Mouse (Mus musculus): Measurements from ENCODE around the gene Hlf.

Hlf gene

DNA sequence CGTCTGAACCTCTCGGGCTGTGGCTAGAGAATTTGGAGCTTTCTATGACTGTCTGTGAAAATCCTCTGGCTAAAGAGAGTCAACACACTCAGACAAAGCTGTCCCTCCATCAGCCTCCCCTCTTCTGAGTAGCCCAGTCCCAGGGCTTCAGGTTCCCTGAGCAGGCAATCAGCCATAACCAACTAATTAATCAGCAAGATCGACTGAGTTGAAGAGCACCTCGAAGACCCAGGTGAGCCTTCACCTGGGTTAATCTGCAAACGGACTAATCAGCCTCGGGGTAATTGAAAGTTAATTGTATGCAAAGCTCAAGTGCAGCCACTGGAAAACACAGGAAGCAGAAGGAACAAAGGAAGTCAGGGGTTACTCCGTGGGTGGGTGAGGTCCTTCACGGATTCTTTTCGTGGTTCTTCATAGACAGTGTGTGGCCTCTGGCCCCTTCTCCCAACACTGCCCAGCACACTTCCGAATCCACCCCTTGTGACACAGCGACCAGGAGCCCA lies 19.9 kb downstream of the Hlf start:
- peak; percentile 32 for DNase-seq

DNA sequence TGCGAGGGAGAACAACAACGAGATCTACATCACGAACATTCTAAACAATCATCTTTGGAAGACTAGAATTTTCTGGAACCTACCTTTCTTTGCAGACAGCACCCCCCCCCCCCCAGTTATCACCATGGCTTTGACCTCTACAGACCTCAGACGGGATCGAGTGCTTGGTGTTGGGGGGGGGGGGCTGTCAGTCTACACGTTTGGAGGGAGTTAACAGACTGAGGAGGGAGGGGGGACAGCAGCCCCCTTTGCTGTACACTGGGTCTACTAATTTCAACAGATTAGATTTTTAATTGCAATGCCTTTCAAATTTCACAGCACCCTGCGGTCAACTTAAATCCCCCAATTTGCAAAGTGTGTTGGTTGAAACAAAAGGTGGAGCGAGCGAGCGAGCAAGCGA lies 20.3 kb downstream of the Hlf start:
- no peak for DNase-seq

DNA sequence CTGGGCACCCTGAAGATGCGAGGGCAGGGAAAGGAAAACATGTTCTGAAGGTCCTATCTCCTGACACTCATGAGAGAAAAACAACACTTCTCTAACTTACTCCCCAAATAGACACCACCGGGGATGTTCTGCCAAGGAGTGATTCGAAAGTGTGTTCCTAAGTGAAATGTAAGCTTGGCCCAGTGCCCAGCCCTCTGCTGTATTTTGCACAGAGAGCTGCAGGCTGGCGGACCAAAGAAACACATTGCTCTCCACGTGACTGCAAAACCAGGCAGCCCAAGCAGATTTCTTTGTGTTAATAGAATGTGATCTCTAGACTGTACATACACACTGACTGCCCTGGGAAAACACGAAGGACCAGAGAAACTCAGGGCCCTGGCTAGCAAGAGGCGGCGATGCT lies 21.1 kb downstream of the Hlf start:
- peak; percentile 96 for DNase-seq

DNA sequence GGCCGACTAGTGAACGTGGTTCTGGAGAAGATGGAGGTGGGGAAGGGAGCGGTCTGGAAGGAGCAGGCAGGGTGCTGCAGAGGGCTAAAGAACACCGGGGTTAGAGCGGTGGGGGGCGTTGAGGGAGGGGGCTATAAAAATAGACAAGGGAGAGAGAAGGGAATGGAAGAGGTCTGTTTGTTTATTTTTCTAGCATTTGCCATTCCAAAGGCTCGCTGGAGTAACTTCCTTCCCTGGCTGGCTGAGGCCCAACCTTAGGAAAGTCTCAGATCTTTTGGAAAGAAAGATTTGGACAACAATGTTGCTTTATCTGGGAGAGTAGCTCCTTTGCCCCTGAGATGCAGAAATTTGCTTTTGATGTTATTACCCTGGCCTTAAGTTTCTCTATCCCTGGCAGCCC lies 21.6 kb downstream of the Hlf start:
- peak; percentile 69 for DNase-seq

DNA sequence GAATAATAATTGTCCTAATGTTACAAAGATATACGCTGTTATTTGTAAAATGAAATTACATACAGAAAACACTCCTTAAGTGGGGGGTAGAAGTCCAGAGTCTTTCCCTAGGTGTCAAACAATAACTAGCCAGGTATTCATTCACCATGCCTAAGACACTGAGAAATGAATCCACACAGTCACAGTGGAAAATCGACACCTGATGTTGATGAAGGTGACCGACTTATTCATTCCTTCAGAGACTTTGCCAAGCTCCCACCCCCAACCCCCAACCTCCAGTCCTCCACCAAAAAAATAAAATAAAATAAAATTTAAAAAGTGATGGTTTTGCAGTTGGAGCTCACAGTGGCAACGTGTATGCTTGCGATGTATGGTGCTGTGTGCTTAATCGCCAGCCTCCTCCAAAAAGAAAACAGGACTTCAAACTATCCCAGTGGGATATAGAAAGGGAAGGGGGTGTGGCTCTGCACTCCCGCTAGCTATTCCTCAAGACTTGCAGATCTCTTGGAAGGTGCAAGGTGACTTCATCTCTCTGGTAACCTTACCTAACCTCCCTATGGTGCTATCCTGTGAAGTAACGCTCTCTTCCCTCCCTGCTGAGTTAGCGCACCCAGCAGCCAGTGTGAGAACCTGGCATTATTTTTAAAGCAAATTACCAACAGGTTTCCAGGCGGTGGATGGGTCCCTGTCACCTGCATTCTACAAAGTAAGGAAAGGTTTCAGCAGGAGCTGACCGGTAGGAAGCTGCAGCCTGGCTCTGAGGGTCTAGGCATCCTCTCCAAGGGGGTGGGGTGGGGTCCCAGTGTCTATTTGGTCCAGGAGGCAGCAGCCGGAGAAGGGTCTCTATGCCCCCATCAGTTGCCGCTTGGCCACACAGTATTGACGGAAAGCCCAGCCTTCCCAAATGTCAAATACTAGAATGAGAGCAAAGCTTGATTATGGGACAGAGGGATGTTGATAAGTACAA lies 22.5 kb downstream of the Hlf start:
- DNase-seq, result peak; percentile 35

DNA sequence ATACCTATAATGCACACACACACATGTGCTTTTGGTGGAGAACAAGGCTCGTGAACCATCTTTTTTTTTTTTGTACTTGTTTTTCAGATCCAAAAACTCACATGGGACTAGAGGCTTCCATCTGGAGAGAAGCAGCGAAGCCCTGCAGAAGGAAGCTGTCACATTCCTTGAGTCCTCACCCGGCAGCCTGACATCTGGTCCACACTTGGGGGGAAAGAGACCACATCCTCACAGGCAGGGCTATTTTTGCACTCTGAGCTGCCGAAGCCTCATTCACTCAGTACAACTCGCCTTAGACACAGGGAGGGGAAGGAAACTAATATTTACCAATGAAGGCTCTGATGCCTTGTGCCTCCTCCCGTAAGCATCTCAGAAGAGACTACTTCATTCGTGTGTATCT lies 25.8 kb downstream of the Hlf start:
- peak; percentile 53 for DNase-seq

DNA sequence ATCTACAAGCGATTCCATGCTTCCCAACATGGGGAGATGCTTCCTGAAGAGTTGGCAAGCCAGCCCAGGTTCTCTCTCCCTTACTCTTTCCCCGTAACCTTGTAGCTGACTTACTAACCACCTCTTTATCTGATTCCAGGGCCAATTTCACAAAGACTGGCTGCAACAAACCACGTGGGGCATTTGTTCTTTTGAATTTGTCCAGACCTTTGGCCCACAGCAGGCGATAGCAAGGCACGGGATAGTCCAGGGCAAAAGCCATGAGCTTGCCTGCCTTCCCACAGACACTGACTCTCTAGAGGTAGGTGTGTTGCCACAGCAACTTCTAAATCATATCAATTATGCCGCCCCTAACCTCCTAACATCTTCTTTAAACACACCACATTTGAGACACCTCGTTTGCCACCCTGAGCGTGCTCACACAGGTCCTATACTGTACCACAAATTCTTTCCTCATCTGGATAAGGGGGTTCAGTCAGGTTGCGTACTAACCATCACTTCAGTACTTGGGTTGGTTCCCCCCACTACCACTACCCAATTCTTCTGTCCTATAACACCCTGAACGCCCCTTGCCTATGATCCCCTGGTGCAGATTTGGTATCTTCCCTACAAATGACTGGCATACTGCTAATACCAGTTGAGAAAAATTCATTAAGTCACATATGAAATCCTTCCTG lies 26.7 kb downstream of the Hlf start:
- peak; percentile 53 for DNase-seq

DNA sequence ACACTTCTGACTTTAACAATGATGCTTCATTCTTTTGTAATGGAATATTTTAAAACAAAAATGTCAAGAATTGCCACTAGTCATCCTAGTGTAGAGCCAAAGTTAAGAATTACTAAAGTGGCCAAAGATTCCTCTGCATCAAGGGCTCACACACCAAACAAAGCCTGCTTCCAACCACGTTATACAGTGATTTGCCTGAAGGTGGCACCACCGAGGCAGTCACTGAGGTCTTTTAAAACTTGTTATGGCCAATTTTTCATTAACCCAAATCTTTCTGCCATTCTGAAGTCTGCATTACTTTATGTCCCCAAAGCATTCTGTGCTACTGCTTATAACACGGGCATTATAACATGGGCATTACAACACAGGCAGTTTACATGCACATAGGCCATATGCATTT lies 27.3 kb downstream of the Hlf start:
- DNase-seq, result peak; percentile 75

DNA sequence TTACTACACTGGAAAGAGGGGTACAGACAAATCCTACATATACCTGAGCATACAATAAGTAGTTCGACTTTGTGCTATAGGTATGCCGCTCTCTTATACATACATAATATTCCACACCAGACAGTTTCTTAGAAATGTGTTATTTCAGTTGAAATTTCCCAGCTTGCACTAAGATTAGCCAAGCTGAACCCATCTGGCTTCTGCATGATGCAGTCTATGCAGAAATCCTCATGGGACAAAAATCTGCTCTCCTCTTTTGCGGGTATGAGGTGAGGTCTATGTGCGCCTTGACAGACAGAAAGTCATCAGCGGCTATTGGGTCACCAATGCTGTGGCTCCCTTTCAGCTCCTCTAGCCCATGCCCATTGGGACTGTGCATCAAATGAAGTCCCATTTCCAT lies 30.2 kb downstream of the Hlf start:
- DNase-seq, result no peak

DNA sequence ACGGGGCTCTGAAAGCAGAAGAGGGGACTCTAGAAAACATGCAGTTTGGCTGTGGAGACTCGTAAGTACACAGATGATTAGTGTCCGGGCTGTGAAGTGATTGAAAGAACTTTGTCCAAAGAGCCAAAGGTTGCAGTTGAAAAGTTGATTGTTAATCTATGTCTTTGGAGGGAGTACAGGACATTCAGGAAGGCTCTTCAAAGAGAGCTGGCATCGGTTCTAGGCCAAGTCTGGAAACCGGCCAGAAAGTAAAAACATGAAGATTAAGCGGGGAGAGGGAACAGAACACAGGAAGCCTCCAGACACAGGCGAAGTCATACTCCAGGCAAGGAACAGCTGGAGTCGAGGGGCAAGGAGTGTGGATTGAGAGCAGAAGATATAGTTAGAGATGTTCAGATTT lies 32.6 kb downstream of the Hlf start:
- DNase-seq, result peak; percentile 66

DNA sequence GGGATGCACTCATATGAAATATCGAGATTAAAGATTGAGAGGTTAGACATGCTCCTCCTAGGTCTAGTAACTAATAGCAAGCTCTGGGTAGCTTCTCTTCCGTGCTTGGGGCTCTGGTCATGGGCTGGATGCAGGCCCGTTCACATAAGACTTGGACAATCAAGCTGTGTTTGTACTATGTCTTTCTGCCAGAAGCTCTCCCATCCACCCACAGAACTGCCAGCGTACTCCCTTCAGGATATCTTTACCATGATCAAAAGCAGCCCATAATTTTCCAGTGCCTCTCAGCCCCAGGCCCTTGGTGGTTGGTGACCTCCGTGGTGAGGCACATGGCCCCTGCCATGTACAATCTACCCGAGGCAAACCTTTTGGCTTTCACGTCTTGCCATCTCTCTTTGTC lies 33.3 kb downstream of the Hlf start:
- no peak for DNase-seq

DNA sequence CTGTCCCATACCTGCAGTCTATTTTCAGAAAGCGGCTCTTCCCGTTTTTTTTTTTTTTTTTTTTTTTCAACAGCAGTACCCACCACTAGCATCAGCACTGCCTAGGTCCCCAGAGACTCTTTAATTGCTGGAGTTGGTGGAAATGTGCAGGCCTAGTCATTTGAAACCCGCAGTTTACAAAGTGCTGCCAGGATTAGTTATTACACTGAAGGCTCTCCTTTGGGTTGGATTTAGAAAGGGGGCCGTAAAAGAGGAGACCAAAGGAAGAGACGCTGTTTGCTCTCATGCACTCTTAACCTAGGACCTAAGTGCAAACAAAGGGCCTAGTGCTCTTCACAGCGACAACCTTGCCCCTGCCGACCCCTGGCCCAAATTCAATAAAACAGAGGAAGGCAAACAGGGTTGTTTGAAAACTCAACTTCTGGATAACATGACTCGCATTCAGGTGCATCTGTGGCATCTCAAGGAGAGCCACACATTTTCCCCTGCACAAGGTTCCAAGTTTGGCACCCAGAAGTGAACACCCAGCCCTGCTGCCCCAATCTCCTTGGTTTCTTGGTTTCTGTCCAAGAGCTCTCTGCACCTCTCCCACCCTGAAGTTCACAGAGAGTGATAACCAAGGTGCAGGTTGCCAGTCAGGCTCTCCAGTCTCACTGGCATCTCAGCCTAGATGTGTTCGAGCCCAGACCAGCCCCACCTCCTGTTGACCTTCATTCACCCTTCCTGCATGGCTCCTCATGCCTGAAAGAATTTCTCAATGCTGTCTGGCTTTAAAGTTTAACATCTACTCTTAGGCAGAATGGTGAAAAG lies 34.0 kb downstream of the Hlf start:
- DNase-seq, result peak; percentile 48

DNA sequence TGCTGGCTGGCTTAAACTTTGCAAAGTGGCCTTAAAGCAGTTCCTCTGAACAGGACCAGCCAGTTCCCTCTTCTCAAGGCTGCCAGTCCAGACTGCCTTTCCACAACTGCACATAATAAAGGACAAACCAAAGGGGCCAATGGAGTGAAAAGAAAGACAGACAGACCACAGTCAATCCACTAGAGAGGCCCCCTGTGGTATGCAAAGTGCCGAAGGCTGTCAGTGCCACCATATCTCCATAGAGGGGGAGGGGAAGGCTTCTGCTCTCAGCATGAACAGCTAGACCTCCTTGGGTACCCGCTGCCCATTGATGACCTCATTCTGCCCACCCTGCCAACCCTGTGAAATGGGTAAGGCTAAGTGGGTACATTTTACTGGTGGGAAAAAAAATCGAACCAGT lies 34.7 kb downstream of the Hlf start:
- DNase-seq, result no peak

DNA sequence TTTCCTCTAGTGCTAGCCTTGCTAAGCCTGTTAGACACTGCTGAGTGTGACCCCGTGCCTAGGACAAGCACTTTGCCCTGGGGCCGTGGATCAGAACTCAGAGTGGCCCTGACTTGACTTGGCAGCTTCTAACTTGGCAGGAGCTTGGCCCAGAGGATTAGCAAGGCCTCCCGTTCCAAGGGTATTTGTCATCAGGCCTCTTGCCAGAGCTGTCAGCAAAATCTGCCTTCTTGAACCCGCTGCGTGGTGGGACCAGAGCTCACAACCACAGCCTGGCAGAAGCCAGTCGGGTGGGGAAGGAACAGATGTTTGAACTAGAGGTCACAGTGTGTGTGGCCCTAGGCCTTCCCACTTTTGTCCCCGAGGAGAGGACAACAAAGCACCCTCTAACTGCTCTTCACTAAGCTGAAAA lies 35.4 kb downstream of the Hlf start:
- peak; percentile 80 for DNase-seq

DNA sequence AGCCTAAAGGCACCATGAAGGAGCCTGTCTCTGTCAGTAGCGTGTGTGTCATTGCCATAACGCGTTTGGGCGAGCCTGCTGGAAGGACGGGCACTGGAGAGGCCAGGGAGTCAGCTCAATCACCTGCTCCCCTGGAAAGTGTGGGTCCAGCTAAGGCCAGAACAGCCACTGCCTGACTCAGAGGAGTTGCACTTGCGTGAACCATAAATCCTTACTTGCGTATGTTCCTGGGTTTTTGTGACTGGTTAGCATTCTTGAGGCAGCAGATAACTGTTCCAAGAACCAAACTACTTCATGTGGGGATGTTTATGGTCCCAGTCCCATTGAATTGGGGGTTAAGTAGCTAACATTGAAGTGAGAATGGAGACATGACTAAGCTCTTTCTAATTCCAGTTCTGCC lies 38.0 kb downstream of the Hlf start:
- DNase-seq, result no peak

DNA sequence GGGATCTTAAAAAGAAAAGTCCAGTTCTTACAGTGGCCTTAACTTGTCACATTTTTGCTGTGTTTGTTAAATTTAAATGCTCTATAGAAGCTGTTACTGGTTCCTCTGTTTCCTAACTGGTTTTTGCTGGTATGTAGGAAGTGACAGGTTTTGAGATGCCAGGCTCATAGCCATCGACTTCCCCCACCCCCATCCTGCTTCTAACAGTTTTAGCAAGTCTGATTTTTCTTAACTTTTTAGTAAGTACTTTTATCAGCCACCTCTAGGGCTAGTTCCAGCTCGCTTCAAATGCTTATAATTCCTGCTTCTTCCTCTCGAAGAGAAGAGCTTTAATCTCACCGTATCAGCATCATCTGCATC lies 40.6 kb downstream of the Hlf start:
- DNase-seq, result no peak

DNA sequence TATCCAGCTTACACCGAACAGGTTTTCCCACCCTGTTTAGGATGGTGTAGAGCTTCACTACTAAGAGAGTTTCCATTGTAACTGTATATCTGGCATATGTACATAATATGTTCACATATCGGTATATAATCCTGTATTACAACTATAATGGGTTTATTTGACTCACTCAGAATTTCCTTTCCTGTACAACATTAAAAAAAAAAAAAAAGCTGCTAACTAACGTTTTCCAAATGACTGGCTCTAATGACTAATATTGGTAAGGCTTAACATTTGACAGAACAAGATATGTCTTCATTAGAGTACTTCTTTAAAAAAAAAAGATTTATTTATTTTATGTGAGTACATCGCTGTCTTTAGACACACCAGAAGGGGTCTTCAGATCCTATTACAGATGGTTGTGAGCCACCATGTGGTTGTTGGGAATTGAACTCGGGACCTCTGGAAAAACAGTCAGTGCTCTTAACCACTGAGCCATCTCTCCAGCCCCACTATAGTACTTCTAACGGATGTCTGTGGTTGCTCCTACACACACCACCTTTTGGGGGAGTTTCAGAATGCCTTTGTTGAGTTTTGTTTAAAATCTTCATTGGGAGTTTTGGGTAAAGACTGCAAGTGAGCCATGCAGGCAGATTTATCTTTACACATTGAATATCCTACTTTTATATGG lies 41.1 kb downstream of the Hlf start:
- no peak for DNase-seq

DNA sequence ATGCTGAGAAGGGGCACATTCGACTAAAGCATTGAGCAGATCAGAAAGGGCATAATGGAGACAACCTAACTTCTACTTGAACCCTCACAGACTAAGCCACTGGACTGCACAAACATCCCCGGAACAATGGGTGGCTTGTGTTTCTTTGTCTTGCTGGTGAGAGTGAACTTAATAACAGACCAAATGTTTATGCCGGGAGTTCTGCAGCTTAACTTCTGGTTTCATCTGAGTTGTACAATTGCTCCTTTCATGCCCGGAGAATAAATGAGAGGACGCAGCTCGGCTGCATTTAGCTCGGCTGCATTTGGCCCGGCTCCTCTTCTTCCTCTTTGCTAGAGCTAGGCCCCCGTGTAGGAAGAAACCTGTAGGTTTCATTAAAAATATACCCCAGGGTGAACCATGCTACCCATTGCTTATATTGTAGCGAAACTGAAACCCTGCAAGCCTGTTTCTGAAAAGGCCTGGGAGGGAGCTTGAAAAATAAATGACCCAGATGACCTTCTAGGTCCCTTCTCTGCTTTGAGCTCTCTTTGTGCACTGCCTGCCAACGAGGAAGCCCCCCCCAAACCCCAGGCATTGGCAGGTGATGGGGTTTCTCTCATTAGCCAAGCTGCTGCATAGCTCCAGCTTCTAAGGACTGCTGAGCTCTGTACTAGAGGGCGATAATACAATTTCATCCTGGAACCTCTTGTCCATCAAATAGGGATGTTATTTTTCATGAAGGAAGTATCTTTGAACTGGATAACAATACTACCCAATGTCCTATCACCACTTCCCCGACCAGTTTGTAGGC lies 42.8 kb downstream of the Hlf start:
- DNase-seq, result no peak

DNA sequence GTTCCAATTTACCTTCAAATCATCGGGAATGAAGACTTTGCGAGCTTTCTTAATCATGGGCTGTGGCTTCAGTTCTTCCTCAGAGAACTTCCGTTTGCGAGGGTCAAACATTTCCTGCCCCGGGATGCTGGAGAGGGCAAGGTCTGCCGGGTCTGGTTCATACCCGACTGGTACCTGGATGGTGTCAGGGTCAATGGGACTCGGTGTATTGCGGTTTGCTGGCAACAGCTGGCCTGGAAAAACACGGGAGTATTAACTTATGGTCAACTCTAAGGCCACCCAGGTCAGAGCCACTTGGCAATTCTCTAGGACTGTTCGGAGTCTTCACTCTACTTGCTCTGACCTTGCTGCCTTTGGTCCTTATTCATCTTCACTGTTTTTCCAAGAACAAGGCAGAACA lies 44.9 kb downstream of the Hlf start:
- no peak for DNase-seq

DNA sequence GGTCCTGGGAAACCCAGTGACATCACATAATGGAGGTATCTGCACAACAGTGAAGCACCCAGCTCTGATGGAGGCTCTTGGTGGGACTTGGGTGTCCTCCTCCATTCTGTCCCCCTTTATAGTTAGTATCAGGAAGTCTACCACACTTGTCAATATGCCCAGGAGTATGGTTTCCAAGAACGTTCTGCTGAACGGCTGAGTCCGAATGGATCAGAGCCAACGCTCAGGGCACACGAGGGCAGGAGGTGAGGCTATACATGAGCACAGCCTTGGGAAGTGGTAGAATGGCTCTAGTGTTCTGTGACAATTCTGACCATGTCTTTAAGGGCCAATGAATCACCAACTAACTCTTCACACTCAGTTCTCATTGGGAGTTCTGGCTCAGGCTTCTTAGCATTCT lies 47.8 kb downstream of the Hlf start:
- DNase-seq, result no peak

DNA sequence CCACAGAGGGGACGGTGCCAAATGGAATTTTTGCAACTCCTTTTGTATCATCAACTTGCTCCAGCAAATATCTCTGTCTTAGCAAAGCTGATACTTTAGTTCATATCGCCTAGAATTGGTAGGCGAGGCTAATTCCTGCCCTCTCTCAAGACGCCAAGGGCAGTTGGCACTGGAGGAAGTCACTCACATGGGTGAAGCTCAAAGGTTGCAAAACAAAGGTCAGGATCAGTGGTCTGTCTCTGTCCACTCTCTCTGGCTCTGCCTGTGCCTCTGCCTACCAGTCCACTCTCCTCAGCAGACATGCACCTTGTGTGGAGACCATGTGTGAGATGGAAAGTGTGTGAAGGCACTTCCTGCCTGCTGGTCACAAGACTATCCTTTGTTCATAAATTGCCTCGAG lies 48.4 kb downstream of the Hlf start:
- peak; percentile 45 for DNase-seq

DNA sequence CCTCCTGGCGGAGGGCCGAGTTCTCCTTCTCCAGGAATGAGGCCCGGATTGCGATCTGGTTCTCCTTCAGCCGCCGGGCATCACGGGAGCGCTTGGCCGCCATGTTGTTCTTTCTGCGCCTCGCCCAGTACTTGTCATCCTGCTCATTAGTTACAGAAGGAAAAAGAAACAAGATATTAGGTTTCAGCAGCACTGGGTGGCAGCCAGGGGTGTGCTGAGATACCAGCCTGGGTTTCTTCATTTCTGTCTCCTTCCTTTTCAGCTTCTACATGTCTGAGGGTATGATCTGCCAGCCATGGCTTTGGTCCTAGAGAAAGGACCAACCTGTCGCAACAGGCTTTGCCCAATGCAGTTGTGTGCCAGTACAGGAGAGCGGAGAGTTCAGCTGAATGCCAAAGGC lies 49.9 kb downstream of the Hlf start:
- DNase-seq, result no peak

All from kidney, postnatal 10 days (tissue).